In genomic region chr5:107039340-107039739, GRCm38 (mm10) we compare ENCODE assay signal across 20 mouse cellular contexts.
A peak's percentile ranks its signal among the peaks of the same experiment; 100 is the strongest.
DNase-seq lines count a peak whose midpoint lies in the region; ATAC-seq and TF ChIP-seq lines count a peak whose summit lies in the region.
"Had no signal": no experiment of that assay in that cellular context is flagged by ENCODE, and none has a peak within 500 bp of the region (broad histone marks: within the 10 kb centered on the region; RNA-seq: fewer than 3 reads in every experiment).

No protein-coding gene starts in this region.

- H3K27me3 ChIP-seq in liver, embryonic 14.5 days (ENCODE audit: control insufficient read depth, insufficient read depth, low read length): no peaks in the 10 kb centered on the region
- no peaks in the 10 kb centered on the region for H3K27me3 ChIP-seq in liver, embryonic 11.5 days (replicated peaks; ENCODE audit: control insufficient read depth, insufficient read depth, low read length)
- H3K27me3 ChIP-seq in intestine, embryonic 16.5 days (replicated peaks; ENCODE audit: control insufficient read depth, insufficient read depth, low read length): no peaks in the 10 kb centered on the region
- H3K27me3 ChIP-seq in forebrain, embryonic 11.5 days (ENCODE audit: control insufficient read depth, insufficient read depth, low read length): no peaks in the 10 kb centered on the region
- H3K27me3 ChIP-seq: embryonic facial prominence, embryonic 15.5 days; hindbrain, embryonic 15.5 days had no signal

- peak in 1 of 3 experiments; percentile 7 for DNase-seq in liver, embryonic 14.5 days (ENCODE audit: low read depth in 3 of 3, low spot score in 3 of 3)
- no peak for DNase-seq in liver, embryonic 11.5 days (ENCODE audit: low spot score)
- DNase-seq in cerebellum, postnatal 14 days: no peak
- DNase-seq in forebrain, embryonic 11.5 days (ENCODE audit: low spot score): no peak
- no peak for DNase-seq in urinary bladder, postnatal 4 days (ENCODE audit: low spot score in 2 of 2)
- DNase-seq: adrenal gland, adult 2 months; adrenal gland, postnatal 25 days; cerebellum, adult 2 months; cerebellum, postnatal 10 days; embryo, embryonic 11 days; gastrocnemius, postnatal 14 days; heart, postnatal 36 days had no signal

- 0 out of 2 replicates have a peak, but pooled peaks have one; percentile 23 for TF ChIP-seq EP300 in liver, embryonic 14.5 days (IDR thresholded peaks at IDR 0.05; ENCODE audit: low read depth)

- no peaks in the 10 kb centered on the region for H3K9me3 ChIP-seq in liver, embryonic 14.5 days (ENCODE audit: control insufficient read depth, low read length)
- no peaks in the 10 kb centered on the region for H3K9me3 ChIP-seq in liver, embryonic 11.5 days (ENCODE audit: control insufficient read depth, low read length)
- H3K9me3 ChIP-seq in intestine, embryonic 16.5 days (ENCODE audit: control insufficient read depth, low read length): no peaks in the 10 kb centered on the region
- no peaks in the 10 kb centered on the region for H3K9me3 ChIP-seq in forebrain, embryonic 11.5 days (ENCODE audit: control insufficient read depth, low read length)
- H3K9me3 ChIP-seq: embryonic facial prominence, embryonic 15.5 days; hindbrain, embryonic 15.5 days had no signal

- no peak overlapping the region for H3K4me3 ChIP-seq in liver, embryonic 14.5 days (ENCODE audit: insufficient read depth in 1 of 2, low read depth in 2 of 2, low read length in 2 of 2)
- no peak overlapping the region for H3K4me3 ChIP-seq in liver, embryonic 11.5 days (ENCODE audit: low read depth, low read length)
- H3K4me3 ChIP-seq in intestine, embryonic 16.5 days (ENCODE audit: low read length): no peak overlapping the region
- H3K4me3 ChIP-seq in forebrain, embryonic 11.5 days (ENCODE audit: low read depth, low read length): no peak overlapping the region
- H3K4me3 ChIP-seq: embryonic facial prominence, embryonic 15.5 days; erythroblast, embryonic 14.5 days; forebrain, embryonic 10.5 days; heart, embryonic 13.5 days; hindbrain, embryonic 15.5 days had no signal

- peak; percentile 45; the same call in 1 of the 2 replicates for ATAC-seq in liver, embryonic 14.5 days (ENCODE audit: insufficient read depth)
- no peak for ATAC-seq in liver, embryonic 11.5 days (replicated peaks; ENCODE audit: low FRiP score)
- ATAC-seq in intestine, embryonic 16.5 days: no peak
- peak; percentile 54; the same call in 1 of the 2 replicates for ATAC-seq in megakaryocyte-erythroid progenitor cell, adult 5-6 weeks (replicated peaks; ENCODE audit: low FRiP score, low TSS enrichment, poor library complexity, severe bottlenecking)
- no peak for ATAC-seq in forebrain, embryonic 11.5 days (replicated peaks; ENCODE audit: low FRiP score)
- ATAC-seq: forebrain, embryonic 16.5 days had no signal

- H3K9ac ChIP-seq in liver, embryonic 14.5 days (replicated peaks): no peak overlapping the region
- no peak overlapping the region for H3K9ac ChIP-seq in liver, embryonic 11.5 days (ENCODE audit: low read depth, low read length)
- H3K9ac ChIP-seq in intestine, embryonic 16.5 days (ENCODE audit: low read depth, low read length): no peak overlapping the region
- no peak overlapping the region for H3K9ac ChIP-seq in forebrain, embryonic 11.5 days (ENCODE audit: low read length)
- H3K9ac ChIP-seq: embryonic facial prominence, embryonic 15.5 days; heart, embryonic 13.5 days; hindbrain, embryonic 15.5 days had no signal

- WGBS in liver, embryonic 14.5 days (ENCODE audit: insufficient replicate concordance): 55% methylated on average over 8 of the region's 8 CpGs
- 76% methylated on average over 8 of the region's 8 CpGs for WGBS in liver, embryonic 11.5 days
- 92% methylated on average over 8 of the region's 8 CpGs for WGBS in intestine, embryonic 16.5 days
- WGBS in forebrain, embryonic 11.5 days: 94% methylated on average over 8 of the region's 8 CpGs

- H3K4me2 ChIP-seq in liver, embryonic 14.5 days (ENCODE audit: low read depth): no peak overlapping the region
- no peak overlapping the region for H3K4me2 ChIP-seq in liver, embryonic 11.5 days
- H3K4me2 ChIP-seq in intestine, embryonic 16.5 days (ENCODE audit: low read depth, low read length): no peak overlapping the region
- no peak overlapping the region for H3K4me2 ChIP-seq in forebrain, embryonic 11.5 days (ENCODE audit: low read depth, low read length, severe bottlenecking)
- H3K4me2 ChIP-seq: embryonic facial prominence, embryonic 15.5 days; heart, embryonic 13.5 days; hindbrain, embryonic 15.5 days had no signal

- no peaks in the 10 kb centered on the region for H3K36me3 ChIP-seq in liver, embryonic 14.5 days (replicated peaks; ENCODE audit: control insufficient read depth, insufficient read depth, low read depth)
- no peaks in the 10 kb centered on the region for H3K36me3 ChIP-seq in liver, embryonic 11.5 days (ENCODE audit: control insufficient read depth, insufficient read depth, low read length)
- H3K36me3 ChIP-seq in intestine, embryonic 16.5 days (ENCODE audit: control insufficient read depth, insufficient read depth, low read length): no peaks in the 10 kb centered on the region
- no peaks in the 10 kb centered on the region for H3K36me3 ChIP-seq in forebrain, embryonic 11.5 days (ENCODE audit: control insufficient read depth, insufficient read depth, low read length)
- H3K36me3 ChIP-seq: embryonic facial prominence, embryonic 15.5 days; forebrain, embryonic 10.5 days; heart, embryonic 13.5 days; hindbrain, embryonic 15.5 days had no signal

- TF ChIP-seq CTCF in liver, embryonic 14.5 days (IDR thresholded peaks at IDR 0.05; ENCODE audit: low read depth): no peak

- H3K27ac ChIP-seq in liver, embryonic 14.5 days: no peak overlapping the region
- no peak overlapping the region for H3K27ac ChIP-seq in liver, embryonic 11.5 days (ENCODE audit: low read depth, low read length)
- peak overlapping the region; percentile 45 for H3K27ac ChIP-seq in intestine, embryonic 16.5 days (ENCODE audit: low read length)
- no peak overlapping the region for H3K27ac ChIP-seq in forebrain, embryonic 11.5 days (ENCODE audit: low read depth, low read length)
- H3K27ac ChIP-seq: embryonic facial prominence, embryonic 15.5 days; forebrain, embryonic 10.5 days; heart, embryonic 13.5 days; hindbrain, embryonic 15.5 days had no signal

- H3K4me1 ChIP-seq in liver, embryonic 14.5 days (replicated peaks; ENCODE audit: control insufficient read depth in 2 of 2, insufficient read depth in 2 of 2, low read length in 1 of 2): 0 out of 4 replicates have a peak, but pooled peaks cover 0 to 6% of the 10 kb centered on the region in 2 experiments
- H3K4me1 ChIP-seq in liver, embryonic 11.5 days (replicated peaks; ENCODE audit: control insufficient read depth, insufficient read depth, low read length): no peaks in the 10 kb centered on the region
- H3K4me1 ChIP-seq in intestine, embryonic 16.5 days (ENCODE audit: control insufficient read depth, insufficient read depth, low read length): peaks cover 13% of the 10 kb centered on the region
- no peaks in the 10 kb centered on the region for H3K4me1 ChIP-seq in forebrain, embryonic 11.5 days (replicated peaks; ENCODE audit: control insufficient read depth, insufficient read depth, low read length)
- H3K4me1 ChIP-seq: hindbrain, embryonic 15.5 days had no signal

Comparison
In these comparisons a context has a peak if more than half of its experiments do, and no peak if none do; other contexts are left out.
1. ATAC-seq: peak in liver, embryonic 14.5 days (single experiment) and megakaryocyte-erythroid progenitor cell, adult 5-6 weeks (single experiment); none in liver, embryonic 11.5 days (single experiment), intestine, embryonic 16.5 days (single experiment) and forebrain, embryonic 11.5 days (single experiment).